Mouse (Mus musculus) embryonic stem cell, embryonic (primary cell): ENCODE measurements around the gene Hoxd12.

Experiments used
- CTCF ChIA-PET, 4 experiments: fragments of 300-600 bp in 2 of 4; fragments of 350-600 bp in 2 of 4; sonication (Branson Sonifier 250); formaldehyde crosslinking; loops; one replicate each; lab custom pipeline; 2022; ENCODE audit warnings: inconsistent platforms in 2 of 4; lab: Charles Lee
- POLR2A ChIA-PET, 4 experiments: fragments of 300-600 bp in 2 of 4; fragments of 350-600 bp in 2 of 4; sonication (Branson Sonifier 250); formaldehyde crosslinking; loops; one replicate each; lab custom pipeline; 2022; ENCODE audit warnings: antibody characterized with exemption in 4 of 4, inconsistent platforms in 1 of 4; lab: Charles Lee

Hoxd12 gene

GRCm38 (mm10) chr2:74705467-74706089, 30.8 kb downstream of the Hoxd12 start:
- CTCF ChIA-PET, result interaction anchor here in 2 of 4 experiments (0.6 to 1.5 kb wide), 5 partner anchors 14 to 445 kb away, joined by 3 to 6 read pairs (median 4); no protein-coding TSS in a partner anchor
- POLR2A ChIA-PET, result interaction anchor here in 3 of 4 experiments (0.5 to 1.9 kb wide), 11 partner anchors 8 to 437 kb away, joined by 3 to 9 read pairs (median 4); partner anchors contain the start of gene Hoxd9 (in 1 of the 3)

DNA sequence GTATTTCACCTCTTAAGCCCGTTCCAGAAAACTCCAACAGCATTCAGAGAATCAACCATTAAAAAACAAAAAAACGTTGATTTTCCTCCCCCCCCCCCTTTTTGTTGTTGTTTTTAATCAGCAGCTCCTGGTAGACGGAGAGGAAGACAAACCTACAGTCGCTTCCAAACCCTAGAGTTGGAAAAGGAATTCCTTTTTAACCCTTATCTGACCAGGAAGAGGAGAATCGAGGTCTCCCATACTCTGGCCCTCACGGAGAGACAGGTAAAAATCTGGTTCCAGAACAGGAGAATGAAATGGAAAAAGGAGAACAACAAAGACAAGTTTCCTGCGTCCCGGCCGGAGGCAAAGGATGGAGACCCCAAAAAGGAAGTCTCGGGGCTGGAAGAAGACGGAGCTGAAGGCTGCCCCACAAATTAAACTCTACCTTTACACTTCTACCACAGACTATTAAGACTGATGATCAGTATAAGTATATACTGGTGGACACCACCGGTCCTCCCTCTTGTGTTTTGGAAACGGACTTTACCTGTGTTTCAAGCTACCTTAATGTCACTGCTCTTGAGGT, 31.7 kb downstream of the Hoxd12 start:
- CTCF ChIA-PET, result interaction anchor here (0.5 to 1.5 kb wide), 11 partner anchors 15 to 1281 kb away, joined by 3 to 19 read pairs (median 5); no protein-coding TSS in a partner anchor
- POLR2A ChIA-PET, result interaction anchor here in 3 of 4 experiments (0.6 to 1.9 kb wide), 13 partner anchors 9 to 1094 kb away, joined by 3 to 8 read pairs (median 4); partner anchors contain the start of gene Hoxd9 (in 1 of the 3)

GRCm38 (mm10) chr2:74707599-74707998, 32.8 kb downstream of the Hoxd12 start:
- CTCF ChIA-PET, result interaction anchor here in 1 of 4 experiments (0.6 kb wide), 1 partner anchor 46 kb away, joined by 8 read pairs; no protein-coding TSS in a partner anchor
- POLR2A ChIA-PET, result no interaction called here

DNA sequence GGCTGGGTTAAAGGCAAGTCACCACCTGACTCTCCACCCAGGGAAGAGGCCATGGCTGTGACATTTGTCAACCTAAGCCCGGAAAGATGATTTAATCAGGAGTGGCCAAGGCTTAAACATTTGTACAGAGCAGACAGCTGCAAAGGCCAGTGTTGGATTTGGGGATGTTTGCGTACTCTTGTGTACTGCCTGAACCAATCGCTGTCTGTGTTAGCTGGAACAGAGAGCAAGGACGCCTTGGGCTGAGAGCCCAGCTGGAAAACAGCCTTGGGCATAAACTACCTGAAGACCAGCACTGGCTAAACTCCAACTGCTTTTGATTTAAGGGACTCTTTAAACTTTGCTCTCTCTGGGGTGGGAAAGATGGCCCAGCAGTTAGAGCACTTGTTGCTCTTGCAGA, 33.9 kb downstream of the Hoxd12 start:
- ChIA-PET POLR2A (no interaction called here), CTCF (no interaction called here)

DNA sequence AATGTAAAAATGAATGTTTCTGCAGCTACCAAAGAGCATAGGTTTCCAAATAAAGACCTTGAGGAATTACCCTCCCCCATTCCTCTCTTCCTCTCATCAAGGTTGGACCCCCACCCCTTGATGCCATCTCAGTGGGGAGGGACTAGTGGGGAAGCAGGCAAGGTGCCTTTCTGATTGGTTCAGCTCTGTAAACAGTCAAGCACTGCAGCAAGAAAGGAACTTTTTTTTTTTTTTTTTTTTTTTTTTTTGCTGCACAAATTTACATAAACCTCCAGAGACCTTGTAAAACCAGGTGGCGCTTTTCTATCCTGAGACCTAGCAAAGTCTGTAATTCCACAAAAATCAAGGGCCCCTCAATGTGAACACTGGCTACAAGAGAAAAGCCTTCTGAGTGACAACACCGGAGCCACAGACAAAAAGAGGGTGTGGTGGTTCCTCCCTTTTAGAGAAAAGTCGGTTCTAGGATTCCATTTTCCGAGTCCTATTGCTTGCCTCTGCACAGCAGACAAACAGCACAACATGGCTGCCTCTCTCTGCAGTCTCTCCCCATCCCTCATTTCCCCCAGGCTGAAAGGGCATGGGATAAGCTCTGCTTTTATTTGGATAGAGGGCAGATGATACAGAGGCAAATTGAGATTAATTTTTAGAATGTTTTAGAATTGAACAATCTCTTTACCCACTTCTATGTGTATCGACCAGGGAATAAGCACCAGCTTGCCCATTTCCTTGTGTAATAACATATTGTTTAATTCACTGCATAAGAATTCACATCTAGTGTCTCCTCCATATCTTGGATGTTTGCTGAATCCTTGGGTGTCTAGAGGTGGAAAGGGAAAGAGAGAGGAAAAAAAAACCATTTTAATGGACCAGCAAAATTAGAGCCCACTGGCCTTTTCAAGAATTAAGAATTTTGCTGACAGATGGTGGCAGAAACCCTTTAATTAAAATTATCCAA, 34.9 kb downstream of the Hoxd12 start:
- ChIA-PET CTCF (interaction anchor here in 1 of 4 experiments (0.6 kb wide), 1 partner anchor 66 kb away, joined by 5 read pairs; no protein-coding TSS in a partner anchor), POLR2A (interaction anchor here in 3 of 4 experiments (0.6 to 0.7 kb wide), 6 partner anchors 8 to 1050 kb away, joined by 3 to 10 read pairs (median 4); no protein-coding TSS in a partner anchor)

DNA sequence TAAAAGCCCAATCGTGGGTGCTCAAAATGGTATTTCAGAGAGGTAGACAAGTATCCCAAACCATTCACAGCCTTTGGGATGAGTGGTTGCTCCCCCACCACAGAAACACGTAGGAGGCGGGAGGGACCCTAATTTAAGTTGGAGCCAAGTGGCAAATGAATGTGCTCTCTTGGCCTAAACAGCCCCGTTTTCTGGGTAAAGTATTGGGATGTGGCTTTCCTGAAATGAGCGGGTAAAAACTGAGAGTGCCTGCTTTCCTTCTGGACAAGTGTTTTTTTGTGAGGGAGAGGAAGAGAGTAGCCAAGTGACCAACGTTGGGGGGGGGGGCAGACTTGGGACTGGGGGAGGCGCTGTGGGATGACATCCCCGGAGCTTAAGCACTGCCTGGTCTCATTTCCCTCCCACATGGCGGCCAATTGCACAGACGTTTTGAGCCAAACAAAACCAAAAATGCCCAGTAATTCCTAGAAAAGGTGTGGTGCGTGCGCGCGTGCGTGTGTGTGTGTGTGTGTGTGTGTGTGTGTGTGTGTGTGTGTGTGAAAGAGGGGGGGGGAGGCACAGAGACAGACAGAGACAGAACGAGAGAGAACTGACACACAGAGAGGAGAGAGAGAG, 36.2 kb downstream of the Hoxd12 start:
- ChIA-PET CTCF (interaction anchor here in 2 of 4 experiments (0.6 to 2.5 kb wide), 2 partner anchors 9 to 878 kb away, joined by 3 to 8 read pairs; no protein-coding TSS in a partner anchor), POLR2A (no interaction called here)

DNA sequence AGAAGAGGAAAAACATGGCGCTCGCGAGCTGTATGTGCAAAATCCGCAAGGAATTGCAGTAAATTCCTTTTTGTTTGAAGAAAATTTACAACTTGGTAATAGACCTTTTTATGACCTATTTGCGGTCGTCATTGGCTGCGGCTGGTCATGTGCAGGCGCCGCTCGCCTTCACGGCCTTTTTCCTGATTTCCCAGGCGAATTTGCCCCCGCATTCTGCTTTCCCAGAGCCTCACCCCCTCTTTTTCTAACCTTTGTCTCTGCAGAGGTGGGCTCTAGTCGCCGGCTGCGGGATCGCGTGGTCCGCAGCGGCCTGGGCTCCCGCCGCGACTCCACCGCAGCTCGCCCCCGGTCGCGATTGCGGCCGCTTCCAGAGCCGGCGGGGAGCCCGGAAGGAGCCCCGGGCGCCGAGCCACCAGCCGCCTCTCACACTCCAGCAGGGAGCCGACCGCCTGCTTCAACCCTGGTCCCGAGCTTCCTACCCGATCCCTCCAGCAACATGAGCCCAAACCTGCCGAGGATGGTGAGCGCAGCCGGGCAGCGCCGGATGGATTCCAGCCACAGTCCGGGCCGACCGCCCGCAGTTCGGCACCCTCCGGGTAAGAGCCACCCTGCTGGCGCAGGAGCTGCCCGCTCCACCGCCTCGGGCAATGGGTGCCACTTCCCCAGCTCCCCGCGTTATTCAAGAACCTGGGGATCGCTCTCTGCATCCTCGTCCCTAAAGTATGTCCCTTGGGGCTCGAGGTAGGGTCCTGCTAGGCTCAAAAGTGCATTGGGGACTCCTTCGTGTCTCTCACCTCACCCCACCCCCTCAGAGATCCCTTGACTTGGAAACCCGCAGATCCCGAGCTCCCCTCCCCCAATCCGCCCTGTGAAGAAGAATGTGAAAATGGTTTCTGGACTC, 37.2 kb downstream of the Hoxd12 start, which contains the start of the genes Hoxd3 and Hoxd4:
TSS of gene Hoxd3 (plus strand) at position 207 of the 901 bp plus-strand sequence.
TSS of gene Hoxd4 (plus strand) at position 209 of the 901 bp plus-strand sequence.
- CTCF ChIA-PET, result interaction anchor here (0.7 to 2.5 kb wide), 8 partner anchors 10 to 440 kb away, joined by 3 to 9 read pairs (median 6); no protein-coding TSS in a partner anchor
- POLR2A ChIA-PET, result interaction anchor here in 2 of 4 experiments (0.6 to 1.4 kb wide), 4 partner anchors 12 to 949 kb away, joined by 3 to 5 read pairs (median 4); no protein-coding TSS in a partner anchor

DNA sequence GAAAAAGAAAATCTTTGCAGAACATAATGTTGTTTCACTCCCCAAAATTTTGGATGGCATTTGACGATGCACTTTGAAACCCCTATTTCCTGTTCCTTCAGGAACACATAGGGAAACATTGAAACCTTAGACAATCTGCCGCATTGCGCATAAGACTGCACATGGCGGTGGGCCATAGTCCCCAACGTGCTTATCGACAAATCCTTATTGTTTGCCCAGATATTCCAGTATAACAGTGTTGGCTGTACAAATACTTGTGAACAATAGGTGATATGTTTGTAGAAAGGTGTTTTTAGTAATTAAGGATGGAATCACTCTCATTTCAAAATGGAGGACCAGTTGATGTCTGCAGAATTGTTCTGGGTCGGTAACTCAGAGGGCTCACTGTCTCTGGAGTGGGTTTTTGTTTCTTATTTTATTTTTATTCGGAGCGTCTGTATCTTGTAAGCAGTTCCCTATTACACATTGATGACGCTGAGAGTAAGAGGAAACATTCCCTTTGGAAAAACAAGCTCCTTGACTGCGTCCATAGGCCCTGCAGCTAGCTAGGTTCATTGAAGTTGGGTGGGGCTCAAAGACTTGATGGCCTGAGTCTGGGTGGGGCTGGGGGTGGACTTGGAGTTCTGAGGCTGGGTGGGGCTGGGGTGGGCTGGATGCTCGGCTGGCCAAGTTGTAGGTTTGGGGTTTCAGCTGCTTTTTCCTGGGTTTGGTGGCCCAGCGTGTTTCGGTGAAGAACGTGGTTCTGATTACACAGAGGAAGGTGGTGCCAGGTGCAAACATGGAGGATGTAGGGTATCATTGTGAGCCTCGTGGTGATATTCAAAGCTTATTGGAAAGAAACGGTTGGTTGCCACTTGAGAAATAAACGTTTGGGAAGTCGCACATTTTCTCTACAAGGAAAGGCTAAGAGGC, 38.7 kb downstream of the Hoxd12 start:
- POLR2A ChIA-PET, result interaction anchor here in 1 of 4 experiments (0.6 kb wide), 1 partner anchor 744 kb away, joined by 4 read pairs; no protein-coding TSS in a partner anchor
- CTCF ChIA-PET, result interaction anchor here in 3 of 4 experiments (0.6 to 1.1 kb wide), 6 partner anchors 11 to 1484 kb away, joined by 3 to 8 read pairs (median 3); no protein-coding TSS in a partner anchor

- CTCF ChIA-PET, result interaction anchor here in 1 of 4 experiments (0.8 to 1.1 kb wide), 3 partner anchors 12 to 436 kb away, joined by 3 read pairs; no protein-coding TSS in a partner anchor
- POLR2A ChIA-PET, result no interaction called here
Measured at GRCm38 (mm10) chr2:74714156-74714789, 39.5 kb downstream of the Hoxd12 start.

- ChIA-PET CTCF (interaction anchor here in 3 of 4 experiments (1.2 to 2.9 kb wide), 6 partner anchors 249 to 436 kb away, joined by 8 to 33 read pairs (median 16); no protein-coding TSS in a partner anchor), POLR2A (no interaction called here)
Measured at GRCm38 (mm10) chr2:74714881-74715280, 40.1 kb downstream of the Hoxd12 start.

- ChIA-PET CTCF (interaction anchor here (0.5 to 2.9 kb wide), 48 partner anchors 8 to 1073 kb away, joined by 3 to 33 read pairs (median 4); partner anchors contain the start of genes Hoxd10 (in 1 of the 4) and Mtx2 (in 1 of the 4)), POLR2A (interaction anchor here in 3 of 4 experiments (0.7 to 1.5 kb wide), 5 partner anchors 10 to 1009 kb away, joined by 3 to 5 read pairs (median 4); partner anchors contain the start of gene Hoxd10 (in 1 of the 3))
Measured at GRCm38 (mm10) chr2:74715504-74716241, 40.9 kb downstream of the Hoxd12 start.

DNA sequence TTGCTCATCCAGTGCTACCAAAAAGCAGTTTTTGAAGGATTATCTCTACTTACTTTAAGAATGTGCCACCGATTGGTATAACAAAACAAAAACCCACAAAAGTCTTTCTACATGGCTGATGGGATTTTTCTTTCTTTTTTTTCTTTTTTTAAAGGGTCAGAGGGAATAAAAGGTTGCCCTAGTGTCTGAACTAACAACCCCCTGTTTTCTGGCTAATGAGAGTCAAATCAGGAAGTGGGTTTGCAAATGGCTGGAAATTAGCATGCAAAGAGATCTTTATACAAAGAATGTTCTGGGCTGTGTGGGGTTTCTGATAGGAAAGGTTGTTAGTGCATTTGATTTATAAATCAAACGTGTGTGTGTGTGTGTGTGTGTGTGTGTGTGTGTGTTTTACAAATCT, 45.6 kb downstream of the Hoxd12 start:
- ChIA-PET POLR2A (no interaction called here), CTCF (no interaction called here)

DNA sequence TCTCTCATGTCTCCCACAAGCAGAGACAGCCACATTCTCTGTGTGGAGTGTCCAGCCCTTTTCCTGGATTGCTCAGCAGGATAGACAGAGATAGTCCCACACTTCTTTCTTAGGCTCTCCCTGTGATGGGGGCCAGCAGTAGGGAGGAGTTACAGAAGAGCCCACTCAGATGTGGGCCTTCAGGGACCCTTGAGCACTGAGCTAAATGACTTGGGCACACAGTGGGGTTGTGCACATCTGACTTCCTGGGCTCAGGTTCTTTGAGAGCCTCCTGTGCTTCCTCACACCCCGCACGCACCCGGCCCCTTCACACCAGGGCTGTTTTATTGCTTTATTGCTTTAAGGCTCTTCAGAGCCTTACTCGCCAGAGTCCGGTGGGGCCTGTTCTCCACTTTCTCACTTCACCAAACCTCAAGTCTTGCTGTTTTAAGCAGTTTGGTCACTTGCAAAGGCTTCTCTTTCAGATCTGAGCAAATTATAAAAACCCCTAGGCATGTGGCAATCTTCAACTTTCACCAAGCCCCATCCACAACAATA, 46.2 kb downstream of the Hoxd12 start:
- CTCF ChIA-PET, result no interaction called here
- POLR2A ChIA-PET, result no interaction called here

- POLR2A ChIA-PET, result no interaction called here
- CTCF ChIA-PET, result no interaction called here
Measured at GRCm38 (mm10) chr2:74721882-74722281, 47.1 kb downstream of the Hoxd12 start.
